Mouse (Mus musculus) forebrain, embryonic 16.5 days (tissue): ENCODE results near the gene Cavin1. TPM values are rescaled to one million over a fixed set of nuclear protein-coding genes. Genes with fewer than 3 reads are reported as not detected.

ENCODE experiments used
- ATAC-seq: fragments of 200-750 bp; cut with Nextera tagmentation; 2 replicates; pipeline ENCODE4 v1.8.0; 2017; ENCODE audit warnings: mild to moderate bottlenecking, moderate library complexity
- H3K27ac ChIP-seq: fragments of 300-500 bp; sonication (generic); 2 replicates; pipeline ENCODE4 v1.5.1; 2014; ENCODE audit warnings: low read length, control low read depth
- H3K27me3 ChIP-seq: fragments of 300-500 bp; sonication (generic); replicated peaks from 2 replicates; pipeline ENCODE4 v1.6.1; 2014; ENCODE audit warnings: low read length; ENCODE audit not compliant: control insufficient read depth, insufficient read depth
- H3K36me3 ChIP-seq: fragments of 300-500 bp; sonication (generic); 2 replicates; pipeline ENCODE4 v1.6.1; 2014; ENCODE audit not compliant: control insufficient read depth, insufficient read depth
- H3K4me1 ChIP-seq: fragments of 300-500 bp; sonication (generic); replicated peaks from 2 replicates; pipeline ENCODE4 v1.6.1; 2014; ENCODE audit warnings: low read length; ENCODE audit not compliant: control insufficient read depth, insufficient read depth
- H3K4me2 ChIP-seq: fragments of 300-500 bp; sonication (generic); 2 replicates; pipeline ENCODE4 v1.6.1; 2014; ENCODE audit warnings: mild to moderate bottlenecking, low read length, control low read depth
- H3K4me3 ChIP-seq: fragments of 300-500 bp; sonication (generic); replicated peaks from 2 replicates; pipeline ENCODE4 v1.5.1; 2014; ENCODE audit warnings: mild to moderate bottlenecking, low read length, control low read depth
- H3K9ac ChIP-seq: fragments of 300-500 bp; sonication (generic); replicated peaks from 2 replicates; pipeline ENCODE4 v1.6.1; 2014; ENCODE audit warnings: low read depth, low read length, control low read depth
- H3K9me3 ChIP-seq: fragments of 300-500 bp; sonication (generic); 2 replicates; pipeline ENCODE4 v1.6.1; 2016; ENCODE audit warnings: low read length; ENCODE audit not compliant: control insufficient read depth
- WGBS: fragments of 180-500 bp; shearing (Covaris S2); extraction: QIAGEN DNeasy Blood & Tissue Kit; methylation state at CpG from one replicate; pipeline ENCODE4 v1.1.7; 2014; 5-methylcytosine and 5-hydroxymethylcytosine counted together
- polyA plus RNA-seq: library from polyadenylated mRNA; unstranded; fragments of >200 nt; fragmentation: Nextera tagmentation; extraction: Ambion mirVana; gene quantifications from 2 replicates; pipeline ENCODE4 v1.2.1, GENCODE M21; 2015

Cavin1 gene
- polyA plus RNA-seq, 1 experiment from 2014 or later: 33.6 TPM

- H3K9me3 ChIP-seq: no peaks in the 10 kb centered on the region
- no peak overlapping the region for H3K4me3 ChIP-seq
- no peak overlapping the region for H3K9ac ChIP-seq
- no peak overlapping the region for H3K27ac ChIP-seq
- H3K27me3 ChIP-seq: no peaks in the 10 kb centered on the region
- no peak for ATAC-seq
- H3K4me1 ChIP-seq: no peaks in the 10 kb centered on the region
- no peak overlapping the region for H3K4me2 ChIP-seq
- 91% methylated on average over 2 of the region's 2 CpGs for WGBS
- H3K36me3 ChIP-seq: no peaks in the 10 kb centered on the region
Observed at GRCm38 (mm10) chr11:100998836-100999235, 28.1 kb upstream of the Cavin1 start.

GRCm38 (mm10) chr11:100996501-100996900 lies 25.8 kb upstream of the Cavin1 start:
- 87% methylated on average over 4 of the region's 4 CpGs for WGBS
- no peaks in the 10 kb centered on the region for H3K9me3 ChIP-seq
- H3K36me3 ChIP-seq: no peaks in the 10 kb centered on the region
- no peaks in the 10 kb centered on the region for H3K4me1 ChIP-seq
- H3K9ac ChIP-seq: no peak overlapping the region
- H3K4me2 ChIP-seq: no peak overlapping the region
- no peak overlapping the region for H3K27ac ChIP-seq
- no peak for ATAC-seq
- no peak overlapping the region for H3K4me3 ChIP-seq
- H3K27me3 ChIP-seq: no peaks in the 10 kb centered on the region

- Histone ChIP-seq H3K36me3 (no peaks in the 10 kb centered on the region), H3K4me1 (no peaks in the 10 kb centered on the region), H3K9ac (no peak overlapping the region), H3K4me3 (no peak overlapping the region), H3K9me3 (no peaks in the 10 kb centered on the region), H3K4me2 (no peak overlapping the region), H3K27me3 (no peaks in the 10 kb centered on the region), H3K27ac (no peak overlapping the region)
- no peak for ATAC-seq
- WGBS: 77% methylated on average over 5 of the region's 5 CpGs
Observed at GRCm38 (mm10) chr11:100994655-100995054, 24.0 kb upstream of the Cavin1 start.

- no peak overlapping the region for H3K4me2 ChIP-seq
- no peaks in the 10 kb centered on the region for H3K4me1 ChIP-seq
- no peak overlapping the region for H3K4me3 ChIP-seq
- 66% methylated on average over 9 of the region's 9 CpGs for WGBS
- no peak overlapping the region for H3K9ac ChIP-seq
- ATAC-seq: no peak
- no peaks in the 10 kb centered on the region for H3K9me3 ChIP-seq
- H3K27me3 ChIP-seq: no peaks in the 10 kb centered on the region
- H3K27ac ChIP-seq: no peak overlapping the region
- H3K36me3 ChIP-seq: no peaks in the 10 kb centered on the region
Observed at GRCm38 (mm10) chr11:100994233-100994632, 23.5 kb upstream of the Cavin1 start.

- Histone ChIP-seq H3K9ac (no peak overlapping the region), H3K9me3 (no peaks in the 10 kb centered on the region), H3K27ac (no peak overlapping the region), H3K4me2 (no peak overlapping the region), H3K27me3 (no peaks in the 10 kb centered on the region), H3K4me3 (no peak overlapping the region), H3K36me3 (no peaks in the 10 kb centered on the region), H3K4me1 (no peaks in the 10 kb centered on the region)
- 82% methylated on average over 2 of the region's 2 CpGs for WGBS
- ATAC-seq: no peak
Observed at GRCm38 (mm10) chr11:100993437-100993836, 22.8 kb upstream of the Cavin1 start.

GRCm38 (mm10) chr11:100991027-100991534 lies 20.4 kb upstream of the Cavin1 start:
- no peak overlapping the region for H3K4me2 ChIP-seq
- no peak overlapping the region for H3K27ac ChIP-seq
- H3K4me1 ChIP-seq: no peaks in the 10 kb centered on the region
- H3K9ac ChIP-seq: no peak overlapping the region
- WGBS: 27% methylated on average over 5 of the region's 6 CpGs
- H3K27me3 ChIP-seq: no peaks in the 10 kb centered on the region
- H3K4me3 ChIP-seq: no peak overlapping the region
- H3K36me3 ChIP-seq: no peaks in the 10 kb centered on the region
- no peak for ATAC-seq
- no peaks in the 10 kb centered on the region for H3K9me3 ChIP-seq

- no peak overlapping the region for H3K4me2 ChIP-seq
- no peaks in the 10 kb centered on the region for H3K4me1 ChIP-seq
- H3K27me3 ChIP-seq: no peaks in the 10 kb centered on the region
- no peak overlapping the region for H3K4me3 ChIP-seq
- no peak overlapping the region for H3K9ac ChIP-seq
- ATAC-seq: no peak
- no peak overlapping the region for H3K27ac ChIP-seq
- no peaks in the 10 kb centered on the region for H3K9me3 ChIP-seq
- 69% methylated on average over 2 of the region's 2 CpGs for WGBS
- H3K36me3 ChIP-seq: no peaks in the 10 kb centered on the region
Observed at GRCm38 (mm10) chr11:100989666-100990065, 19.0 kb upstream of the Cavin1 start.

- Histone ChIP-seq H3K4me1 (no peaks in the 10 kb centered on the region; the same call in 1 of the 2 replicates), H3K4me3 (no peak overlapping the region), H3K27me3 (no peaks in the 10 kb centered on the region), H3K9me3 (no peaks in the 10 kb centered on the region), H3K27ac (no peak overlapping the region), H3K4me2 (no peak overlapping the region), H3K36me3 (no peaks in the 10 kb centered on the region), H3K9ac (no peak overlapping the region)
- ATAC-seq: no peak
- WGBS: 87% methylated on average over 3 of the region's 3 CpGs
Observed at GRCm38 (mm10) chr11:100988674-100989073, 18.0 kb upstream of the Cavin1 start.

GRCm38 (mm10) chr11:100985607-100986006 lies 14.9 kb upstream of the Cavin1 start:
- Histone ChIP-seq H3K36me3 (no peaks in the 10 kb centered on the region), H3K4me3 (no peak overlapping the region), H3K4me2 (no peak overlapping the region), H3K27ac (no peak overlapping the region), H3K27me3 (peaks cover 11% of the 10 kb centered on the region), H3K9me3 (no peaks in the 10 kb centered on the region), H3K4me1 (peaks cover 4% of the 10 kb centered on the region), H3K9ac (no peak overlapping the region)
- ATAC-seq: no peak
- WGBS: 63% methylated on average over 3 of the region's 3 CpGs

- Histone ChIP-seq H3K27ac (no peak overlapping the region), H3K4me2 (no peak overlapping the region), H3K4me3 (no peak overlapping the region), H3K9ac (no peak overlapping the region), H3K36me3 (no peaks in the 10 kb centered on the region), H3K27me3 (peaks cover 11% of the 10 kb centered on the region), H3K4me1 (peaks cover 4% of the 10 kb centered on the region), H3K9me3 (no peaks in the 10 kb centered on the region)
- ATAC-seq: no peak
- 76% methylated on average over 7 of the region's 7 CpGs for WGBS
Observed at GRCm38 (mm10) chr11:100983778-100984131, 13.1 kb upstream of the Cavin1 start.
